Mouse (Mus musculus): ENCODE results near the gene 4930562C15Rik.

GRCm38 (mm10) chr16:4907972-4908371 is 72.8 kb downstream of the 4930562C15Rik start:
- TF ChIP-seq POLR2A (IDR thresholded peaks at IDR 0.05; ENCODE audit: borderline replicate concordance, extremely low read depth, insufficient read depth, insufficient read length, poor library complexity, severe bottlenecking) (no peak), CTCF (IDR thresholded peaks at IDR 0.05; ENCODE audit: borderline replicate concordance, extremely low read depth, insufficient read depth, insufficient read length) (no peak)

Data from brain, embryonic 14.5 days (tissue).